In genomic region chr13:25220186-25220787, GRCm38 (mm10) we compare ENCODE assay signal across 24 mouse cellular contexts. TPM values are rescaled to one million over a fixed set of nuclear protein-coding genes. Genes with fewer than 3 reads are reported as not detected.
A peak's percentile ranks its signal among the peaks of the same experiment; 100 is the strongest.
DNase-seq lines count a peak whose midpoint lies in the region; ATAC-seq and TF ChIP-seq lines count a peak whose summit lies in the region.
"Had no signal": no experiment of that assay in that cellular context is flagged by ENCODE, and none has a peak within 500 bp of the region (broad histone marks: within the 10 kb centered on the region; RNA-seq: fewer than 3 reads in every experiment).

No protein-coding gene starts in this region.

- H3K9me3 ChIP-seq in kidney, embryonic 14.5 days (ENCODE audit: control insufficient read depth, low read length) = no peaks in the 10 kb centered on the region
- H3K9me3 ChIP-seq: embryonic facial prominence, embryonic 13.5 days; forebrain, embryonic 12.5 days; heart, embryonic 15.5 days; hindbrain, embryonic 13.5 days had no signal

- H3K36me3 ChIP-seq in kidney, embryonic 14.5 days (ENCODE audit: control insufficient read depth, insufficient read depth, low read length) = no peaks in the 10 kb centered on the region
- H3K36me3 ChIP-seq: embryonic facial prominence, embryonic 13.5 days; forebrain, embryonic 12.5 days; heart, embryonic 15.5 days; hindbrain, embryonic 13.5 days had no signal

- POLR2A ChIA-PET in Patski (lab: Charles Lee) = interaction anchor here (0.7 kb wide), 1 partner anchor 282 kb away, joined by 3 read pairs; no protein-coding TSS in a partner anchor

- peak; percentile 94 for ATAC-seq in kidney, embryonic 14.5 days (ENCODE audit: low FRiP score, low TSS enrichment)
- no peak for ATAC-seq in Patski
- ATAC-seq: forebrain, embryonic 16.5 days; hindbrain, postnatal 0 days had no signal

- 18% methylated on average over 5 of the region's 5 CpGs for whole genome bisulfite sequencing in kidney, embryonic 14.5 days

- H3K4me2 ChIP-seq in kidney, embryonic 14.5 days (replicated peaks; ENCODE audit: low read depth, low read length) = no peak overlapping the region
- H3K4me2 ChIP-seq: embryonic facial prominence, embryonic 13.5 days; forebrain, embryonic 12.5 days; heart, embryonic 11.5 days; heart, embryonic 15.5 days; hindbrain, embryonic 13.5 days had no signal

- no peak overlapping the region for H3K27ac ChIP-seq in kidney, embryonic 14.5 days (ENCODE audit: low read depth, low read length)
- H3K27ac ChIP-seq: embryonic facial prominence, embryonic 13.5 days; forebrain, embryonic 12.5 days; heart, adult 2 months; heart, embryonic 15.5 days; hindbrain, embryonic 13.5 days; hindbrain, postnatal 0 days had no signal

- no peak for TF ChIP-seq CTCF in Patski (IDR thresholded peaks at IDR 0.05)

- H3K9ac ChIP-seq in kidney, embryonic 14.5 days (ENCODE audit: low read depth, low read length) = no peak overlapping the region
- H3K9ac ChIP-seq: embryonic facial prominence, embryonic 13.5 days; forebrain, embryonic 12.5 days; heart, embryonic 15.5 days; hindbrain, embryonic 13.5 days had no signal

- H3K4me3 ChIP-seq in kidney, embryonic 14.5 days (ENCODE audit: low read length) = no peak overlapping the region
- H3K4me3 ChIP-seq: embryonic facial prominence, embryonic 13.5 days; forebrain, embryonic 12.5 days; heart, adult 2 months; heart, embryonic 15.5 days; hindbrain, embryonic 13.5 days had no signal

- no peaks in the 10 kb centered on the region for H3K4me1 ChIP-seq in kidney, embryonic 14.5 days (ENCODE audit: control insufficient read depth, insufficient read depth, low read length)
- H3K4me1 ChIP-seq: embryonic facial prominence, embryonic 13.5 days; forebrain, embryonic 12.5 days; heart, embryonic 15.5 days; hindbrain, embryonic 13.5 days had no signal

- DNase-seq in kidney, adult 18-20 months = no peak
- DNase-seq in kidney, postnatal 10 days = peak; percentile 8
- no peak for DNase-seq in kidney, adult 11 months
- DNase-seq in Patski (ENCODE audit: low read depth, low spot score) = peak; percentile 44
- peak; percentile 33 for DNase-seq in hindlimb bud, embryonic 11.5 days (ENCODE audit: extremely low spot score, low read depth, low spot score)
- no peak for DNase-seq in layer of hippocampus, postnatal 14 days (ENCODE audit: low spot score in 2 of 2)
- DNase-seq: adrenal gland, postnatal 10 days; cerebellum, adult 18-20 months; cerebellum, adult 9-11 months; cerebellum, postnatal 36 days; gastrocnemius, postnatal 14 days; heart, adult 2 months; heart, postnatal 14 days had no signal

- in situ Hi-C loops in Patski (cut with MboI; ENCODE audit: low pct_unique_long_range_greater_than_20kb) = no loop called here

- CTCF ChIA-PET in Patski (lab: Charles Lee) = no interaction called here

- no peaks in the 10 kb centered on the region for H3K27me3 ChIP-seq in kidney, embryonic 14.5 days (ENCODE audit: control insufficient read depth, insufficient read depth, low read length)
- H3K27me3 ChIP-seq in Patski = no peaks in the 10 kb centered on the region
- H3K27me3 ChIP-seq: CH12.LX; embryonic facial prominence, embryonic 13.5 days; forebrain, embryonic 12.5 days; heart, embryonic 15.5 days; hindbrain, embryonic 13.5 days had no signal

RNA-seq across cellular contexts. Expression of gene Nrsn1, which starts 50.0 kb away (rescaled TPM):
- 0.96 and 1.2 TPM in 2 replicates for polyA plus RNA-seq in kidney, embryonic 14.5 days (2014; fragmentation: Nextera tagmentation; extraction: Ambion mirVana)
- polyA plus RNA-seq in Patski (2021) = 0.14 TPM
- total RNA-seq in layer of hippocampus, postnatal 14 days (2021) = 100 to 1,000 TPM; 184 to 215 TPM
- total RNA-seq: CH12.LX; gastrocnemius, adult 18-20 months; gastrocnemius, postnatal 14 days; hematopoietic stem cell, adult 5-6 weeks had no signal
- polyA plus RNA-seq: heart, embryonic 11.5 days had no signal

Comparison
In these comparisons a context has a peak if more than half of its experiments do, and no peak if none do; other contexts are left out.
1. DNase-seq: peak in kidney, postnatal 10 days (single experiment), Patski (single experiment) and hindlimb bud, embryonic 11.5 days (single experiment); none in kidney, adult 18-20 months (single experiment), kidney, adult 11 months (single experiment) and layer of hippocampus, postnatal 14 days (0 of 2).